Mouse (Mus musculus) forebrain, embryonic 13.5 days (tissue): Measurements from ENCODE around the gene Gm2696. TPM values are rescaled to one million over a fixed set of nuclear protein-coding genes. Genes with fewer than 3 reads are reported as not detected.

Experiments
- ATAC-seq: fragments of 200-750 bp; cut with Nextera tagmentation; 2 replicates; pipeline ENCODE4 v1.8.0; 2017
- H3K27ac ChIP-seq: fragments of 300-500 bp; sonication (generic); 2 replicates; pipeline ENCODE4 v1.5.1; 2015; ENCODE audit warnings: inconsistent platforms, mild to moderate bottlenecking, moderate library complexity
- H3K27me3 ChIP-seq: fragments of 300-500 bp; sonication (generic); 2 replicates; pipeline ENCODE4 v1.6.1; 2015; ENCODE audit warnings: mild to moderate bottlenecking, inconsistent platforms
- H3K36me3 ChIP-seq: fragments of 300-500 bp; sonication (generic); 2 replicates; pipeline ENCODE4 v1.6.1; 2015; ENCODE audit warnings: mild to moderate bottlenecking, inconsistent platforms; ENCODE audit not compliant: poor library complexity, severe bottlenecking
- H3K4me1 ChIP-seq: fragments of 300-500 bp; sonication (generic); 2 replicates; pipeline ENCODE4 v1.6.1; 2015; ENCODE audit warnings: inconsistent platforms
- H3K4me2 ChIP-seq: fragments of 300-500 bp; sonication (generic); 2 replicates; pipeline ENCODE4 v1.6.1; 2015; ENCODE audit warnings: inconsistent platforms, mild to moderate bottlenecking, moderate library complexity
- H3K4me3 ChIP-seq: fragments of 300-500 bp; sonication (generic); 2 replicates; pipeline ENCODE4 v1.5.1; 2015; ENCODE audit warnings: mild to moderate bottlenecking, inconsistent platforms
- H3K9ac ChIP-seq: fragments of 300-500 bp; sonication (generic); 2 replicates; pipeline ENCODE4 v1.6.1; 2015; ENCODE audit warnings: mild to moderate bottlenecking, inconsistent platforms
- H3K9me3 ChIP-seq: fragments of 300-500 bp; sonication (generic); replicated peaks from 2 replicates; pipeline ENCODE4 v1.6.1; 2016; ENCODE audit warnings: inconsistent platforms
- WGBS: fragments of 180-500 bp; shearing (Covaris S2); methylation state at CpG from one replicate; pipeline ENCODE4 v1.1.7; 2015; 5-methylcytosine and 5-hydroxymethylcytosine counted together
- polyA plus RNA-seq: library from polyadenylated mRNA; unstranded; fragments of >200 nt; fragmentation: Nextera tagmentation; extraction: Ambion mirVana; gene quantifications from 2 replicates; pipeline ENCODE4 v1.2.1, GENCODE M21; 2015

Gm2696 gene
- polyA plus RNA-seq, 1 experiment from 2014 or later = not detected

DNA sequence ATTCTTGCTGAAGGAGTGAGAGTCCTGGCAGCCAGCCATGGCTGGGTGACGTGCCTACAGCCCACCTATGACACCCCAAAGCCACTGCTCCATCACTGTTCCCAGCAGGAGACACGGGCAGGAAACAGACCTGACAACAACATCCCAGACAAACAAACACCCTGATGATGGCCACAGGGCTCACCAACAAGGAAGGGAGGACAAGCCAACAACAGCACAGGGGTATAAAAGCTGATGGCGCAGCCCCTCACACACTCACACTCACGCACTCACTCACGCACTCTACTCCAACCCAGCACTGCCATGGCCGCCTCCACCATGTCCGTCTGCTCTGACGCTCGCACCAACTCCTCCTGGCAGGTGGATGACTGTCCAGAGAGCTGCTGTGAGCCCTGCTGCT is 38.1 kb downstream of the Gm2696 start, which contains the start of gene Gm10318:
Gene Gm10318 (plus strand): TSS at position 301 of the 400 bp plus-strand sequence.
- Histone ChIP-seq H3K9ac (no peak within 1 kb of the TSS), H3K27me3 (no peaks in the 10 kb centered on the region), H3K4me2 (no peak within 1 kb of the TSS), H3K36me3 (no peaks in the 10 kb centered on the region), H3K4me3 (no peak within 1 kb of the TSS), H3K4me1 (0 out of 2 replicates have a peak, but pooled peaks cover 3% of the 10 kb centered on the region), H3K27ac (no peak within 1 kb of the TSS), H3K9me3 (0 out of 2 replicates have a peak, but pooled peaks cover 3% of the 10 kb centered on the region)
- 69% methylated on average over 9 of the region's 9 CpGs for WGBS
- ATAC-seq = no peak

DNA sequence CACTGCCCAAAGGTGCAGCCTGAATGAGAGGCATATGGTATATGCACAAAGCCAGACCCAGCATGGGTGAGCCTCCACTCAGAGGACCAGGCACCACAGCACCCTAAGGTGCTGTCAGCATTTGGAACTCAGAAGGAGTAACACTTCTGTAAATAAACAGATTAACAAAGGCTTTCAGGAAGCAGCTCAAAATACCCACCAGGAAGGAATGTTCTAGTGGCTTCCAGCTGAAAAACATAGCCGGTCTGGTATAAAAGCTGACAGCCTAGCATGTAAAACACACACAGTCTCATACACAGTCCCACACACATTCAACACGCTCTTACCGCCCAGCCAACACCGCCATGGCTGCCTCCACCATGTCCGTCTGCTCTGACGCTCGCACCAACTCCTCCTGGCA is 47.2 kb downstream of the Gm2696 start, which contains the start of gene Gm3285:
Gene Gm3285 (plus strand): TSS at position 301 of the 400 bp plus-strand sequence.
- 45% methylated on average over 7 of the region's 7 CpGs for WGBS
- Histone ChIP-seq H3K4me1 (0 out of 2 replicates have a peak, but pooled peaks cover 5% of the 10 kb centered on the region), H3K27ac (no peak within 1 kb of the TSS), H3K4me3 (no peak within 1 kb of the TSS), H3K9me3 (no peaks in the 10 kb centered on the region), H3K9ac (no peak within 1 kb of the TSS), H3K27me3 (no peaks in the 10 kb centered on the region; the same call in 1 of the 2 replicates), H3K4me2 (no peak within 1 kb of the TSS), H3K36me3 (no peaks in the 10 kb centered on the region)
- ATAC-seq = no peak

DNA sequence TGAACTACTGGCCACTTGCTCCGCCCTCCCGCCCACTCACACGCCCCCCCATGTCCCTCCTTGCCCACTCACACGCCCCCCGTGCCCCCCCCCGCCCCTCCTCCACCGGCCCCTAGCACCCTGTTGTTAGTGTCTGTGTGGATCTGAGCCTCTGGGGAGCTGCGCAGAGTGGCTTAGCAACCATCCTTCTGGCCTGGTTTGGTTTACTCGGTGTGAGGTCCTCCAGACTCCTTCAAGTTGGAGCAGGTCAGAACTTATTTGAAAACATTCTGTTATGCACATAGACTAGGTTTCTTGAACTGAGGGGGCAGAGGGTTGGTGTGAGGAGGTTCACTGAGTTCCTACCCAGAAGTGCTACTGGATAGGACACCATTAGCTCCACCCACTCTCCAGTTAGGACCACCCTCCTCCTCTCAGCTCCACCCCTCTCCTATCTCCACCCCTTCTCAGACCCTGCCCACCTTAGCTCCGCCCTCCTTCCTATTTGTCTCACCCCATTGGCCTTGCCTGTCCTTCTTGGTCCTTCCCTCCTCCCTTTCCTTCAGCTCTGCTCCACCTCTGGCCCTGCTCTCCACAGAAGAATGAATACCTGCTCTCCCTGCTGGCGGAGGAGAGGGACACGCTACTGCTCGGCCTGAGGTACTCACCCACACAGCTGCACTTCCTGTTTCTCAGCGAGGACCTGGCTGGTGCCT is 49.7 kb downstream of the Gm2696 start:
- Histone ChIP-seq H3K9me3 (no peaks in the 10 kb centered on the region), H3K27me3 (no peaks in the 10 kb centered on the region; the same call in 1 of the 2 replicates), H3K4me1 (0 out of 2 replicates have a peak, but pooled peaks cover 5% of the 10 kb centered on the region), H3K4me3 (peak overlapping the region; percentile 17; the same call in 1 of the 2 replicates), H3K9ac (peak overlapping the region; percentile 27; the same call in 1 of the 2 replicates), H3K27ac (no peak overlapping the region), H3K36me3 (no peaks in the 10 kb centered on the region), H3K4me2 (peak overlapping the region; percentile 44)
- 38% methylated on average over 14 of the region's 14 CpGs for WGBS
- ATAC-seq = peak; percentile 53; the same call in 1 of the 2 replicates

DNA sequence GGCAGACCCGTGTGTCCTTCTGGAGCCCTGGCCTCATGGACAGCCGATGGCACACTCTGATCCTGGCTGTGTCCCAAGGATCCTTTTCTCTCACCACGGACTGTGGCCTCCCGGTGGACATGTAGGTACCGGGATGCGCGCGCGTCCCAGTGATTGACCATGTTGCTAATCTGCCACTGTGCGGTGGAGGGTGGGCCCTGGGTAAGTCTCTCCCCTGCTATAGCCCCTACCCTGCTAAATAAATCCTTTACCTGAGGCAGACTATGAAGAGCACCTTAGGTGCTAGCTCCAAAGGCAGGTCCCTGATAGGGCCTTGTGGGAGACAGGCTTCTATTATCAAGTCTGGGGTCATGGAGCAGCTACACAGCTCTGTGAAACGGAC is 50.3 kb downstream of the Gm2696 start:
- WGBS = 40% methylated on average over 11 of the region's 11 CpGs
- Histone ChIP-seq H3K4me3 (peak overlapping the region; percentile 17; the same call in 1 of the 2 replicates), H3K4me2 (peak overlapping the region; percentile 44), H3K27ac (no peak overlapping the region), H3K36me3 (no peaks in the 10 kb centered on the region), H3K9me3 (no peaks in the 10 kb centered on the region), H3K9ac (peak overlapping the region; percentile 27; the same call in 1 of the 2 replicates), H3K27me3 (no peaks in the 10 kb centered on the region; the same call in 1 of the 2 replicates), H3K4me1 (0 out of 2 replicates have a peak, but pooled peaks cover 5% of the 10 kb centered on the region)
- no peak for ATAC-seq

DNA sequence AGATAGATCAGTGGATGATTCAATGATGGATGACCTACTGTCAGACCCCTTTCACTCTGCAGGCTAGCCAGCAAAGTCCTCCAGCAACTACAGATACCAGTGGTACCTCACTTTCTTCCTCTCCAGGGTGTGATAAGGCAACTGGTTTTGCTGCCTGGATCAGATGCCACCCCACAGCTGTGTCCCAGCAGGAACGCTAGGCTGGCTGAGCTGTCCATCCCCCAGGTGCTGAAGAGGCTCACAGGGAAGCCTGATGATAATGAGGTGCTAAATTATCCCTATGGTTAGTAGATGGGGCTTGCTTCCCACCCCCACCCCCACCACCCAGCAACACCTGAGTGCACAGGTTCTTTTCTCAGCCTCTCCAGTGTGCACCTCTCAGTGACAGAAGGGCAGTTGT is 53.1 kb downstream of the Gm2696 start:
- Histone ChIP-seq H3K4me3 (no peak overlapping the region), H3K36me3 (no peaks in the 10 kb centered on the region), H3K9me3 (no peaks in the 10 kb centered on the region), H3K9ac (no peak overlapping the region), H3K27ac (no peak overlapping the region), H3K4me2 (no peak overlapping the region), H3K4me1 (0 out of 2 replicates have a peak, but pooled peaks cover 5% of the 10 kb centered on the region), H3K27me3 (no peaks in the 10 kb centered on the region)
- no peak for ATAC-seq
- 47% methylated on average over 1 of the region's 1 CpGs for whole genome bisulfite sequencing

DNA sequence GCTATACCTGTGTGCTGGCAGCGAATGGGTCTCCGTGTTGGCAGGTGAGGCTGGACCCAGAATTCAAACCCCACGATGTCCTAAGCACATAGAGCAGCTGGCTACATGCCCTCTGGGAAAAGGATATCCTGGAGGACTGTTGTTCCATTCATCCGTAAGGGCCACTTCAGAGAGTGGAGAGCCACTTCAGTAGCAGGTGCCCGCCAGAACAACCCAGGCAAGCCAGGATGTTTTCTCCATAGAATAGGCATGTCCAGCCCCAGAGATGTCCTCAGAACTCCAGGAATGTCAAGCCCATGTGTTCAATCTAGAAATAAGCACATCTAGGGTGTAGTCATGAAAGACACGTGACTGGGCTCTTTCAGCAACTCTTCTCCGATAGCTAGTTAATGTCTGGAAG is 55.2 kb downstream of the Gm2696 start:
- no peaks in the 10 kb centered on the region for H3K27me3 ChIP-seq
- WGBS = 86% methylated on average over 7 of the region's 7 CpGs
- 0 out of 2 replicates have a peak, but pooled peaks cover 3% of the 10 kb centered on the region for H3K4me1 ChIP-seq
- no peak overlapping the region for H3K4me2 ChIP-seq
- no peaks in the 10 kb centered on the region for H3K36me3 ChIP-seq
- H3K4me3 ChIP-seq = no peak overlapping the region
- H3K9me3 ChIP-seq = no peaks in the 10 kb centered on the region
- no peak for ATAC-seq
- H3K9ac ChIP-seq = no peak overlapping the region
- H3K27ac ChIP-seq = no peak overlapping the region

DNA sequence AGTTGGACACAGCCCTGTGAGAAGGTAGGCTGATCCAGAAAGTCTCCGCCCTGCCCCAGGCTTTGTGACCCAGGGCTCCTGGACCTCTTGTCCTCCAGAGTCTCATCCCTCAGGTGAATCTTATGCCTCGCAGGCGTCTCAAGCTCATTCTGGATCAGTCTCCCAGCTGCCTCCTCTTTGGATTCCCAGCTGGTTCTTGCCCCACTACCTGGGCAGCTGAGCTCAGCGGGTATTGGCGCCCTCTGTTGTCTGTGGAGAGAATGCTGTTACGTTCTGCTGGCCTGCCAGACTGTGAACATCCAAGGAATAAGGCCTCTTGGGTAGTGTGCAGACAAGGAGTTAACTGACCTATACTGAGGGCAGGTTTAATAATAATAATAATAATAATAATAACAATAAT is 64.5 kb downstream of the Gm2696 start:
- H3K4me2 ChIP-seq = no peak overlapping the region
- ATAC-seq = no peak
- H3K27me3 ChIP-seq = no peaks in the 10 kb centered on the region
- H3K27ac ChIP-seq = no peak overlapping the region
- WGBS = 57% methylated on average over 6 of the region's 6 CpGs
- peaks cover 5% of the 10 kb centered on the region; the same call in 1 of the 2 replicates for H3K4me1 ChIP-seq
- no peaks in the 10 kb centered on the region for H3K9me3 ChIP-seq
- H3K9ac ChIP-seq = no peak overlapping the region
- no peaks in the 10 kb centered on the region for H3K36me3 ChIP-seq
- H3K4me3 ChIP-seq = no peak overlapping the region

DNA sequence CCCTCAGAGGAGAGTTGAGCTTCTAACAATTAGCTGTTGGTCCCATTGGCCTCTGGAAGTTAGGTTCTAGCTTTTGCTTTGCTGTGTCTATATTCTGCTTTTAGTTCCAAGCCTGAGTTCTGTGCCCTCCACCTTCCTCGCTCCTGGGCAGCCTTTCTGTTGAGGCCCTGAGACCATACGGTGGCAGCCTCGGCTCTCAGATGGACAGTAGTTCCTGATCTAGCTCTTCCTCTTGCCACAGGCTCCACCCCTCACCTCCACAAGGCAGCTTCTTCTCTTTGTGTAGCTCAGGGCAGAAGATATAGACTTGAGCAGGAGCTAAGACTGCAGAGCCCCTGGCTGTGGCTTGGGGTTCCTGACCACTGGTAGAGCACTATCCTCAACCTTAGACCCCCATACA is 65.8 kb downstream of the Gm2696 start:
- H3K27ac ChIP-seq = no peak overlapping the region
- H3K4me1 ChIP-seq = peaks cover 5% of the 10 kb centered on the region; the same call in 1 of the 2 replicates
- ATAC-seq = no peak
- H3K4me3 ChIP-seq = no peak overlapping the region
- no peaks in the 10 kb centered on the region for H3K27me3 ChIP-seq
- no peaks in the 10 kb centered on the region for H3K36me3 ChIP-seq
- H3K9ac ChIP-seq = no peak overlapping the region
- WGBS = 87% methylated on average over 3 of the region's 3 CpGs
- no peaks in the 10 kb centered on the region for H3K9me3 ChIP-seq
- H3K4me2 ChIP-seq = no peak overlapping the region

DNA sequence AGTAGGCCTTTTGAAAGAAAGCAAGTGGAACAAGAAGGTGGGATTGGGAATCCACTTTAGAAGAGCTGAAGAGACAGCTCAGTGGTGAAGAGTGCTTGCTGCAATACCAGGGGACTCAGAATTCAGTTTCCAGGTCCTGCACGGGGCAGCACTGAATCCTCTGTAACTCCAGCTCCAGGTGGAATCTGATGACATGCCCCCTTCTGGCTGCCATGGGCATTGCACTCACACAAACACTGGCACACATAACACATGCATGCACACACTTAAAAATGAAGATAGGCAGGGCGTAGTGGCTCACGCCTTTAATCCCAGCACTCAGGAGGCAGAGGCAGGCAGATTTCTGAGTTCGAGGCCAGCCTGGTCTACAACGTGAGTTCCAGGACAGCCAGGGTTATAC is 68.1 kb downstream of the Gm2696 start:
- no peak for ATAC-seq
- Histone ChIP-seq H3K4me2 (no peak overlapping the region), H3K27me3 (no peaks in the 10 kb centered on the region), H3K9ac (no peak overlapping the region), H3K27ac (no peak overlapping the region), H3K36me3 (no peaks in the 10 kb centered on the region), H3K9me3 (no peaks in the 10 kb centered on the region), H3K4me3 (no peak overlapping the region), H3K4me1 (no peaks in the 10 kb centered on the region)
- WGBS = 87% methylated on average over 5 of the region's 5 CpGs

Other genes starting within 250 kb of the Gm2696 start
- 57.8 and 63.6 TPM in 2 replicates for gene Pttg1ip, start 233.0 kb upstream of the Gm2696 start, polyA plus RNA-seq
- gene Sumo3, start 208.6 kb upstream of the Gm2696 start, polyA plus RNA-seq = 329 and 347 TPM in 2 replicates
- gene Gm49325, start 208.5 kb upstream of the Gm2696 start, polyA plus RNA-seq = 2.3 TPM in 1 of 2 replicates, not detected in the other
- gene Ube2g2, start 192.4 kb upstream of the Gm2696 start, polyA plus RNA-seq = 103 and 115 TPM in 2 replicates
- 0.64 and 0.65 TPM in 2 replicates for gene Tspear, start 128.1 kb upstream of the Gm2696 start, polyA plus RNA-seq
- not detected in 2 replicates for gene Gm19402, start 123.9 kb upstream of the Gm2696 start, polyA plus RNA-seq
- not detected in 2 replicates for gene Gm9508, start 117.4 kb upstream of the Gm2696 start, polyA plus RNA-seq
- not detected in 2 replicates for gene Gm10272, start 108.1 kb upstream of the Gm2696 start, polyA plus RNA-seq
- gene Gm10024, start 103.2 kb upstream of the Gm2696 start, polyA plus RNA-seq = not detected in 2 replicates
- gene Gm10142, start 98.9 kb upstream of the Gm2696 start, polyA plus RNA-seq = not detected in 2 replicates
- not detected in 2 replicates for gene Krtap12-1, start 94.1 kb upstream of the Gm2696 start, polyA plus RNA-seq
- gene Gm10100, start 88.2 kb upstream of the Gm2696 start, polyA plus RNA-seq = not detected in 2 replicates
- gene Gm18596, start 72.0 kb upstream of the Gm2696 start, polyA plus RNA-seq = not detected in 2 replicates
- not detected in 2 replicates for gene Gm9736, start 63.3 kb upstream of the Gm2696 start, polyA plus RNA-seq
- not detected in 2 replicates for gene Gm3233, start 55.0 kb upstream of the Gm2696 start, polyA plus RNA-seq
- gene Gm3238, start 43.4 kb upstream of the Gm2696 start, polyA plus RNA-seq = not detected in 2 replicates
- not detected in 2 replicates for gene Gm7138, start 37.7 kb upstream of the Gm2696 start, polyA plus RNA-seq
- not detected in 2 replicates for gene Gm3250, start 32.1 kb upstream of the Gm2696 start, polyA plus RNA-seq
- not detected in 2 replicates for gene Gm7137, start 26.5 kb upstream of the Gm2696 start, polyA plus RNA-seq
- not detected in 2 replicates for gene Gm9639, start 19.6 kb upstream of the Gm2696 start, polyA plus RNA-seq
- not detected in 2 replicates for gene Gm19668, start 15.5 kb upstream of the Gm2696 start, polyA plus RNA-seq
- gene Gm9507, start 2.8 kb upstream of the Gm2696 start, polyA plus RNA-seq = not detected in 2 replicates
- not detected in 2 replicates for gene Krtap10-4, start 12.4 kb downstream of the Gm2696 start, polyA plus RNA-seq
- gene Krtap10-10, start 21.3 kb downstream of the Gm2696 start, polyA plus RNA-seq = not detected in 2 replicates
- gene Gm36176, start 32.1 kb downstream of the Gm2696 start, polyA plus RNA-seq = not detected in 2 replicates
- gene Gm10318, start 38.2 kb downstream of the Gm2696 start, polyA plus RNA-seq = not detected in 2 replicates
- not detected in 2 replicates for gene Gm3285, start 47.3 kb downstream of the Gm2696 start, polyA plus RNA-seq
- 4.7 and 6.8 TPM in 2 replicates for gene Lrrc3, start 87.9 kb downstream of the Gm2696 start, polyA plus RNA-seq
- gene Trpm2, start 155.9 kb downstream of the Gm2696 start, polyA plus RNA-seq = 1.4 and 1.6 TPM in 2 replicates
- 26.7 and 36.1 TPM in 2 replicates for gene 1810043G02Rik, start 163.8 kb downstream of the Gm2696 start, polyA plus RNA-seq
- 98.0 and 114 TPM in 2 replicates for gene Pfkl, start 195.4 kb downstream of the Gm2696 start, polyA plus RNA-seq
- not detected in 2 replicates for gene Dnmt3l, start 227.3 kb downstream of the Gm2696 start, polyA plus RNA-seq
- gene Aire, start 228.9 kb downstream of the Gm2696 start, polyA plus RNA-seq = 0.18 TPM in 1 of 2 replicates, not detected in the other